Comparison of ENCODE assay signal across 9 mouse cellular contexts in genomic region chr3:100189444-100189843, GRCm38 (mm10). TPM values are rescaled to one million over a fixed set of nuclear protein-coding genes. Genes with fewer than 3 reads are reported as not detected.
DNase-seq lines count a peak whose midpoint lies in the region; ATAC-seq and TF ChIP-seq lines count a peak whose summit lies in the region.
"Had no signal": no experiment of that assay in that cellular context is flagged by ENCODE, and none has a peak within 500 bp of the region (broad histone marks: within the 10 kb centered on the region; RNA-seq: fewer than 3 reads in every experiment).

No protein-coding gene starts in this region.

- no peaks in the 10 kb centered on the region for H3K79me2 ChIP-seq in myocyte (ENCODE audit: control insufficient read depth, insufficient read depth)

- H3K27ac ChIP-seq in spleen, adult 2 months (ENCODE audit: insufficient read depth, low read length): no peak overlapping the region
- H3K27ac ChIP-seq in limb, embryonic 11.5 days (replicated peaks; ENCODE audit: low read depth, low read length): no peak overlapping the region
- H3K27ac ChIP-seq: embryonic facial prominence, embryonic 13.5 days had no signal

- no peak for TF ChIP-seq POLR2A in spleen, adult 2 months (IDR thresholded peaks at IDR 0.05; ENCODE audit: low read depth, low read length)
- TF ChIP-seq POLR2A in myocyte (IDR thresholded peaks at IDR 0.05; ENCODE audit: insufficient read length, low read depth): no peak

- 61% methylated on average over 1 of the region's 1 CpGs for WGBS in spleen, adult 2 months
- 45% methylated on average over 1 of the region's 1 CpGs for WGBS in limb, embryonic 11.5 days

- H3K9me3 ChIP-seq in limb, embryonic 11.5 days (ENCODE audit: control insufficient read depth, low read length): no peaks in the 10 kb centered on the region
- H3K9me3 ChIP-seq: embryonic facial prominence, embryonic 13.5 days had no signal

- no peaks in the 10 kb centered on the region for H3K27me3 ChIP-seq in spleen, adult 2 months (ENCODE audit: control insufficient read depth, insufficient read depth, low read length)
- no peaks in the 10 kb centered on the region for H3K27me3 ChIP-seq in limb, embryonic 11.5 days (ENCODE audit: control insufficient read depth, insufficient read depth, low read length)
- no peaks in the 10 kb centered on the region for H3K27me3 ChIP-seq in myocyte (ENCODE audit: control insufficient read depth, insufficient read depth, insufficient read length)
- H3K27me3 ChIP-seq: embryonic facial prominence, embryonic 13.5 days had no signal

- no peak overlapping the region for H3ac ChIP-seq in myocyte (ENCODE audit: control insufficient read depth, insufficient read length)

- TF ChIP-seq CTCF in spleen, adult 2 months (IDR thresholded peaks at IDR 0.05; ENCODE audit: extremely low read depth, insufficient read depth, insufficient read length, insufficient replicate concordance): peak; percentile 0; the same call in 1 of the 2 replicates

- no peak for ATAC-seq in limb, embryonic 11.5 days (ENCODE audit: insufficient number of reproducible peaks, low FRiP score, low TSS enrichment, low read depth)

- peaks cover 12% of the 10 kb centered on the region for H3K36me3 ChIP-seq in spleen, adult 2 months (ENCODE audit: control insufficient read depth, insufficient read depth, low read length)
- no peaks in the 10 kb centered on the region; the same call in 1 of the 2 replicates for H3K36me3 ChIP-seq in limb, embryonic 11.5 days (ENCODE audit: control insufficient read depth, insufficient read depth, low read length)
- peaks cover 20% of the 10 kb centered on the region for H3K36me3 ChIP-seq in myocyte (ENCODE audit: control insufficient read depth, insufficient read depth)

- no peaks in the 10 kb centered on the region for H3K4me1 ChIP-seq in spleen, adult 2 months (ENCODE audit: control insufficient read depth, insufficient read depth, insufficient read length)
- no peaks in the 10 kb centered on the region for H3K4me1 ChIP-seq in limb, embryonic 11.5 days (ENCODE audit: control insufficient read depth, insufficient read depth, low read length)

- no peak overlapping the region for H3K4me3 ChIP-seq in spleen, adult 2 months (ENCODE audit: extremely low read depth, insufficient read depth, insufficient read length)
- H3K4me3 ChIP-seq in limb, embryonic 11.5 days (ENCODE audit: low read depth, low read length): no peak overlapping the region
- no peak overlapping the region for H3K4me3 ChIP-seq in myocyte
- H3K4me3 ChIP-seq: embryonic facial prominence, embryonic 13.5 days had no signal

- H3K9ac ChIP-seq in limb, embryonic 11.5 days (ENCODE audit: low read length): no peak overlapping the region
- H3K9ac ChIP-seq: embryonic facial prominence, embryonic 13.5 days had no signal

- H3K4me2 ChIP-seq in limb, embryonic 11.5 days (ENCODE audit: low read depth, severe bottlenecking): no peak overlapping the region
- H3K4me2 ChIP-seq in myocyte (ENCODE audit: low read depth): no peak overlapping the region
- H3K4me2 ChIP-seq: embryonic facial prominence, embryonic 13.5 days had no signal

- peak in 1 of 2 experiments; percentile 28 for DNase-seq in spleen, adult 2 months (ENCODE audit: low read depth in 1 of 2, low spot score in 2 of 2)
- DNase-seq in spleen, adult 12 weeks (ENCODE audit: low spot score): no peak
- DNase-seq in cerebellum, adult 9-10 months: peak; percentile 78
- DNase-seq in frontal cortex, postnatal 10 days (ENCODE audit: low spot score in 2 of 2): peak; percentile 51 to 61
- peak; percentile 38 to 72 for DNase-seq in kidney, adult 8-10 months
- peak; percentile 75 for DNase-seq in limb, embryonic 11.5 days (ENCODE audit: low spot score)
- peak; percentile 7 to 53 for DNase-seq in thymus, postnatal 10 days (ENCODE audit: low spot score in 2 of 2)

TF ChIP-seq in myocyte, 11 proteins besides CTCF, POLR2A, EP300 and RAD21:
- peak; percentile 69 for TF ChIP-seq USF1 (IDR thresholded peaks at IDR 0.05; ENCODE audit: low read depth)
- no peak for TF ChIP-seq MYOG (IDR thresholded peaks at IDR 0.05; ENCODE audit: control insufficient read depth in 1 of 3, insufficient read depth in 1 of 3, insufficient read length in 2 of 3, low read depth in 2 of 3)

RNA-seq across cellular contexts. Expression of gene Wdr3, which starts 27.2 kb away (rescaled TPM):
- 14.0 and 14.6 TPM in 2 replicates for polyA plus RNA-seq in spleen, adult 2 months (2012; rRNA removed)
- polyA plus RNA-seq in limb, embryonic 11.5 days (2014; fragmentation: Nextera tagmentation; extraction: Ambion mirVana): 63.1 and 65.1 TPM in 2 replicates
- 17.7 TPM for polyA plus RNA-seq in myocyte (2012; fragmentation: generic; extraction: Trizol)

RNA-seq across cellular contexts. Expression of gene Gdap2, which starts 27.3 kb away (rescaled TPM):
- polyA plus RNA-seq in spleen, adult 2 months (2012; rRNA removed): 7.6 and 8.1 TPM in 2 replicates
- 28.1 and 29.5 TPM in 2 replicates for polyA plus RNA-seq in limb, embryonic 11.5 days (2014; fragmentation: Nextera tagmentation; extraction: Ambion mirVana)
- 8.8 TPM for polyA plus RNA-seq in myocyte (2012; fragmentation: generic; extraction: Trizol)
